In genomic region chr9:103286901-103287422, GRCm38 (mm10) we compare ENCODE assay signal across 14 mouse cellular contexts. TPM values are rescaled to one million over a fixed set of nuclear protein-coding genes. Genes with fewer than 3 reads are reported as not detected.
A peak's percentile ranks its signal among the peaks of the same experiment; 100 is the strongest.
DNase-seq lines count a peak whose midpoint lies in the region; ATAC-seq and TF ChIP-seq lines count a peak whose summit lies in the region.
"Had no signal": no experiment of that assay in that cellular context is flagged by ENCODE, and none has a peak within 500 bp of the region (broad histone marks: within the 10 kb centered on the region; RNA-seq: fewer than 3 reads in every experiment).

No protein-coding gene starts in this region.

- no peaks in the 10 kb centered on the region for H3K9me3 ChIP-seq in G1E (replicated peaks)
- H3K9me3 ChIP-seq: forebrain, embryonic 15.5 days; neural tube, embryonic 13.5 days had no signal

- TF ChIP-seq CTCF in G1E (IDR thresholded peaks at IDR 0.05; ENCODE audit: low read depth, low read length): no peak

- H3K4me3 ChIP-seq in G1E (ENCODE audit: low read depth, low read length): peak overlapping the region; percentile 65
- H3K4me3 ChIP-seq: forebrain, embryonic 15.5 days; neural tube, embryonic 13.5 days had no signal

- H3K27me3 ChIP-seq in G1E (ENCODE audit: insufficient read depth, low read length): no peaks in the 10 kb centered on the region
- H3K27me3 ChIP-seq: forebrain, embryonic 15.5 days; neural tube, embryonic 13.5 days had no signal

- ATAC-seq in G1E (ENCODE audit: extremely low read depth, insufficient number of reproducible peaks, low FRiP score, poor library complexity, severe bottlenecking): no peak
- peak; percentile 37 for ATAC-seq in erythroid progenitor cell, adult 5-6 weeks (replicated peaks; ENCODE audit: low FRiP score, poor library complexity, severe bottlenecking)
- ATAC-seq: forebrain, embryonic 15.5 days had no signal

- DNase-seq in embryo, embryonic 10.5 days (ENCODE audit: low spot score): peak; percentile 10
- DNase-seq in embryo, embryonic 9.5 days (ENCODE audit: extremely low spot score): no peak
- DNase-seq in kidney, postnatal 10 days: peak; percentile 24
- no peak for DNase-seq in kidney, adult 18-20 months
- DNase-seq in G1E (ENCODE audit: low spot score): no peak
- no peak for DNase-seq in cerebellum, postnatal 36 days
- no peak for DNase-seq in gastrocnemius, postnatal 25 days
- DNase-seq: adrenal gland, postnatal 25 days; cerebellum, adult 11-12 months; gastrocnemius, postnatal 10 days had no signal

- peaks cover 52% of the 10 kb centered on the region for H3K4me1 ChIP-seq in G1E (ENCODE audit: insufficient read depth, low read depth, low read length)
- H3K4me1 ChIP-seq: forebrain, embryonic 15.5 days; neural tube, embryonic 13.5 days had no signal

- H3K36me3 ChIP-seq in G1E (replicated peaks): peaks cover 15% of the 10 kb centered on the region
- H3K36me3 ChIP-seq: forebrain, embryonic 15.5 days; neural tube, embryonic 13.5 days had no signal

RNA-seq across cellular contexts. Expression of gene 1300017J02Rik, which starts 17.9 kb away (rescaled TPM):
- total RNA-seq in G1E (2014; fragmentation: Nextera tagmentation): 31.0 and 42.4 TPM in 2 replicates
- total RNA-seq in G1E (2017): 29.9 and 31.9 TPM in 2 replicates
- polyA plus RNA-seq in G1E (2012): 5.7 and 6.9 TPM in 2 replicates
- total RNA-seq in erythroid progenitor cell, adult 5-6 weeks (2015; ENCODE audit: low replicate concordance): 185 and 265 TPM in 2 replicates
- 172 and 265 TPM in 2 replicates for total RNA-seq in erythroid progenitor cell, adult 5-6 weeks (2017; ENCODE audit: low replicate concordance)
- not detected for total RNA-seq in gastrocnemius, postnatal 25 days (2021)

RNA-seq across cellular contexts. Expression of gene Topbp1, which starts 18.1 kb away (rescaled TPM):
- total RNA-seq in G1E (2014; fragmentation: Nextera tagmentation) (449 and 472 TPM in 2 replicates), G1E (2017) (273 and 298 TPM in 2 replicates)
- polyA plus RNA-seq in G1E (2012): 40.9 and 59.7 TPM in 2 replicates
- 162 and 228 TPM in 2 replicates for total RNA-seq in erythroid progenitor cell, adult 5-6 weeks (2015; ENCODE audit: low replicate concordance)
- total RNA-seq in erythroid progenitor cell, adult 5-6 weeks (2017; ENCODE audit: low replicate concordance): 128 and 142 TPM in 2 replicates
- total RNA-seq in gastrocnemius, postnatal 25 days (2021): 1 to 10 TPM; 5.3 to 8.3 TPM

RNA-seq across cellular contexts. Expression of gene Trf, which starts 56.7 kb away (rescaled TPM):
- 1.6 and 7.4 TPM in 2 replicates for total RNA-seq in G1E (2014; fragmentation: Nextera tagmentation)
- total RNA-seq in G1E (2017): 26.8 and 33.4 TPM in 2 replicates
- polyA plus RNA-seq in G1E (2012): 0.21 TPM in 1 of 2 replicates, not detected in the other
- 102 and 125 TPM in 2 replicates for total RNA-seq in erythroid progenitor cell, adult 5-6 weeks (2015; ENCODE audit: low replicate concordance)
- 48.3 and 79.1 TPM in 2 replicates for total RNA-seq in erythroid progenitor cell, adult 5-6 weeks (2017; ENCODE audit: low replicate concordance)
- 10 to 100 TPM in 1 of 2 experiments, 1 to 10 TPM in 1; 7.9 to 32.4 TPM for total RNA-seq in gastrocnemius, postnatal 25 days (2021)

RNA-seq across cellular contexts. Expression of gene Gm20425, which starts 56.9 kb away (rescaled TPM):
- total RNA-seq in G1E (2014; fragmentation: Nextera tagmentation) (not detected in 2 replicates), G1E (2017) (not detected in 2 replicates)
- 0.03 TPM in 1 of 2 replicates, not detected in the other for polyA plus RNA-seq in G1E (2012)
- not detected in 2 replicates for total RNA-seq in erythroid progenitor cell, adult 5-6 weeks (2015; ENCODE audit: low replicate concordance)
- 0.68 TPM in 1 of 2 replicates, not detected in the other for total RNA-seq in erythroid progenitor cell, adult 5-6 weeks (2017; ENCODE audit: low replicate concordance)
- total RNA-seq in gastrocnemius, postnatal 25 days (2021): 1 to 10 TPM in 1 of 2 experiments, not detected in 1; 5.6 TPM
- total RNA-seq: midbrain, postnatal 0 days had no signal

Comparison
In these comparisons a context has a peak if more than half of its experiments do, and no peak if none do; other contexts are left out.
1. DNase-seq: peak in embryo, embryonic 10.5 days (single experiment) and kidney, postnatal 10 days (single experiment); none in embryo, embryonic 9.5 days (single experiment), kidney, adult 18-20 months (single experiment), G1E (single experiment), cerebellum, postnatal 36 days (0 of 2) and gastrocnemius, postnatal 25 days (single experiment).
2. RNA of gene 1300017J02Rik, which starts 17.9 kb away (total RNA-seq): 172 to 265 TPM in erythroid progenitor cell, adult 5-6 weeks and 29.9 to 42.4 TPM in G1E; not detected in gastrocnemius, postnatal 25 days; every median in the first group is over 10 times any median in the second.
3. RNA of gene Topbp1, which starts 18.1 kb away (total RNA-seq): 273 to 472 TPM in G1E and 128 to 228 TPM in erythroid progenitor cell, adult 5-6 weeks; 5.3 to 8.3 TPM in gastrocnemius, postnatal 25 days; every median in the first group is over 10 times any median in the second.